Mouse (Mus musculus) ES-E14 (cell line): ENCODE data around the gene Arhgap32. TPM values are rescaled to one million over a fixed set of nuclear protein-coding genes. Genes with fewer than 3 reads are reported as not detected.

ENCODE experiments used
- DNase-seq: peaks from one replicate; pipeline ENCODE4 v3.0.0-alpha.2; 2013; ENCODE audit warnings: low read depth, low spot score
- H3K27ac ChIP-seq: 2 replicates; pipeline ENCODE4 v1.5.1; 2012; ENCODE audit warnings: low read depth, mild to moderate bottlenecking, low read length, moderate library complexity, mixed read lengths; ENCODE audit not compliant: poor library complexity, insufficient read depth, severe bottlenecking
- H3K36me3 ChIP-seq: 2 replicates; pipeline ENCODE4 v1.6.1; 2012; ENCODE audit warnings: mild to moderate bottlenecking, low read length, moderate library complexity, mixed read lengths; ENCODE audit not compliant: control insufficient read depth, poor library complexity, insufficient read depth, severe bottlenecking
- H3K4me1 ChIP-seq, 2 experiments: fragments of 150-350 bp in 1 of 2; sonication (generic) in 1 of 2; 2 replicates each; pipeline ENCODE4 v1.6.1; 2012; ENCODE audit warnings: low read length in 2 of 2, mild to moderate bottlenecking in 1 of 2, mixed read lengths in 1 of 2; ENCODE audit not compliant: control insufficient read depth in 2 of 2, insufficient read depth in 2 of 2, poor library complexity in 1 of 2
- H3K4me3 ChIP-seq, 2 experiments: fragments of 150-350 bp in 1 of 2; sonication (generic) in 1 of 2; 2 replicates each; pipeline ENCODE4 v1.5.1; 2012; ENCODE audit warnings: low read length in 2 of 2, low read depth in 1 of 2, mild to moderate bottlenecking in 1 of 2, mixed read lengths in 1 of 2; ENCODE audit not compliant: insufficient read depth in 1 of 2, poor library complexity in 1 of 2, severe bottlenecking in 1 of 2
- H3K9ac ChIP-seq: 2 replicates; pipeline ENCODE4 v1.6.1; 2012; ENCODE audit warnings: low read depth, mild to moderate bottlenecking, low read length, mixed read lengths; ENCODE audit not compliant: poor library complexity, insufficient read depth, severe bottlenecking
- H3K9me3 ChIP-seq: fragments of 150-350 bp; sonication (generic); 2 replicates; pipeline ENCODE4 v1.6.1; 2012; ENCODE audit warnings: low read depth, mild to moderate bottlenecking, low read length; ENCODE audit not compliant: control insufficient read depth, insufficient read depth
- CHD2 ChIP-seq: IDR thresholded peaks from 2 replicates; pipeline ENCODE4 v1.6.1; 2014; ENCODE audit warnings: mild to moderate bottlenecking, low read depth, low read length, inconsistent platforms
- HCFC1 ChIP-seq: IDR thresholded peaks from 2 replicates; pipeline ENCODE4 v1.6.1; 2012; ENCODE audit warnings: low read length, inconsistent platforms, borderline replicate concordance; ENCODE audit not compliant: insufficient read depth
- MAFK ChIP-seq: IDR thresholded peaks from 2 replicates; pipeline ENCODE4 v1.6.1; 2014; ENCODE audit warnings: mild to moderate bottlenecking, low read depth, low read length, inconsistent platforms; ENCODE audit not compliant: insufficient read depth
- ZC3H11A ChIP-seq: IDR thresholded peaks from 2 replicates; pipeline ENCODE4 v1.6.1; 2012; ENCODE audit warnings: low read depth, mild to moderate bottlenecking, inconsistent platforms, low read length, borderline replicate concordance
- ZNF384 ChIP-seq: IDR thresholded peaks from 2 replicates; pipeline ENCODE4 v1.6.1; 2012; ENCODE audit warnings: low read depth, low read length, inconsistent platforms
- in situ Hi-C, 2 experiments: fragments of 600-800 bp; cut with MboI; formaldehyde crosslinking; loops; one replicate each; pipeline ENCODE4 v1.15.1; 2025; ENCODE audit warnings: low sequenced_read_pairs in 2 of 2, inconsistent platforms in 1 of 2; ENCODE audit not compliant: unreplicated experiment in 2 of 2
- total RNA-seq: library from RNA; depleted of rRNA; stranded (reverse); fragments of 300-350 nt; gene quantifications from 2 replicates; pipeline ENCODE4 v1.2.3, GENCODE M21; 2012

Arhgap32 gene
- total RNA-seq, 1 experiment: 13.9 TPM

DNA sequence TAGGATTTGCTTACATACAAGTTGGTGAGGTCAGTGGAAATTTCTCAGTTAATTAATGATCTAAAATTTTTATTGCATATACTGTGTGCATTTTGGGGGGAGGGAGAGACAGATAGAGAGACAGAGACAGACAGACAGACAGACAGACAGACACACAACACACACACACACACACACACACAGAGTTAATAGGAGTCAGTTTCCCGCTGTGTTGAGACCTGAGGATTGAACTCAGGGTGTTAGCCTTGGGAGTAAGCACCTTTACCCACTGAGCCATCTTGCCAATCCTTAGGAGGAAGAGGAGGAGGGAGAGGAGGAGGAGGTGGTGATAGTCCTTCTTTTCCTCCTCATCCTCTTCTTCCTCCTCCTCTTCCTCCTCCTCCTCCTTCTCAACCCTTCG, 5.6 kb upstream of the Arhgap32 start:
- Histone ChIP-seq H3K9ac (no peak overlapping the region), H3K4me1 (no peaks in the 10 kb centered on the region), H3K4me3 (no peak overlapping the region), H3K9me3 (no peaks in the 10 kb centered on the region), H3K36me3 (no peaks in the 10 kb centered on the region), H3K27ac (no peak overlapping the region)
- in situ Hi-C loops: no loop called here
- no peak for DNase-seq
- no peak for TF ChIP-seq ZNF384
- TF ChIP-seq CHD2: no peak
- TF ChIP-seq MAFK: no peak
- TF ChIP-seq HCFC1: no peak
- no peak for TF ChIP-seq ZC3H11A

DNA sequence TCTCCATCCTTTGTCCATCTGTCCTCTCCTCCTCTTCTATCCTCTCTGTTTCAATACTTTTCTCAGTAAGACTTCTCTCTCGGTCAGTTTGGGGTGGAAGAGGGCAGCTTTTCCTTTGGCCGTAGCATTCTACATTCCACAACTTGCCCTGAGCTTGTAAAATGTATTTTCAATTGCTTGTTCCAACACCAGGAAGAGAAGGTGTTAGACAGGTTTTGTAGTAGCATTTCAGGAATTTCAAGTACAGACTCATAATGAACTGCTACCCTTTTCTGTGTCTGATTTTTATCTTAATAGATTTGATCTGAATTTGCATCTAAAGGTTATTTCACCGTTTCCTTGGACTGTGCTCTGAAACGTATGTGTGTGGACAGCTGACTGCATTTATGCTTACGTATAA, 336 bp downstream of the Arhgap32 start:
- Histone ChIP-seq H3K4me3 (no peak overlapping the region), H3K9me3 (peaks cover 5% of the 10 kb centered on the region; the same call in 1 of the 2 replicates), H3K4me1 (peaks cover 0 to 4% of the 10 kb centered on the region in 2 experiments; a peak in 1 of 4 replicates), H3K9ac (no peak overlapping the region), H3K27ac (no peak overlapping the region), H3K36me3 (peaks cover 2% of the 10 kb centered on the region; the same call in 1 of the 2 replicates)
- DNase-seq: no peak
- TF ChIP-seq CHD2 (no peak), ZNF384 (no peak), MAFK (no peak), HCFC1 (no peak), ZC3H11A (no peak)
- in situ Hi-C loops: no loop called here

DNA sequence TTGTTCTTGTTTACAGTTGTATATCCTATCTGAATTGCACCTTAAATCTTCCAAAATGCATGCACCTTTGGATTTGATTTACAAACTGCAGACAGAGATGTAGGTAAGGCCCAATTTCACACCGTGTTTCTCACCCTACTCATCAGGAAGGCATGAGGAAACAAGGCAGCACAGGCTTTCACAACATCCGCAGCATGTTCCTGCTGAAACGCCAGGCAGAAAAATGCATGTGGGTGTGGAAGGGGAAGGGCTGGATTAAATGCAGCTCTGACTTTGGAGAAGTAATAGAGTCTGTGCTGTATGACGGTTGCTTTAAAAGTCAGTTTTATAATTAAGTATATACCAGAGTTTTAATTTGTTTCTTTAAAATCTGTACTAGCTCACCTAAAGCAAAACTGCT, 1.9 kb downstream of the Arhgap32 start:
- no peak overlapping the region for H3K9ac ChIP-seq
- peaks cover 9% of the 10 kb centered on the region for H3K9me3 ChIP-seq
- peaks cover 0 to 4% of the 10 kb centered on the region in 2 experiments; a peak in 1 of 4 replicates for H3K4me1 ChIP-seq
- H3K36me3 ChIP-seq: peaks cover 2% of the 10 kb centered on the region; the same call in 1 of the 2 replicates
- TF ChIP-seq HCFC1 (no peak), ZC3H11A (no peak), MAFK (no peak), ZNF384 (no peak), CHD2 (no peak)
- H3K4me3 ChIP-seq: no peak overlapping the region
- DNase-seq: no peak
- in situ Hi-C loops: no loop called here
- no peak overlapping the region for H3K27ac ChIP-seq

DNA sequence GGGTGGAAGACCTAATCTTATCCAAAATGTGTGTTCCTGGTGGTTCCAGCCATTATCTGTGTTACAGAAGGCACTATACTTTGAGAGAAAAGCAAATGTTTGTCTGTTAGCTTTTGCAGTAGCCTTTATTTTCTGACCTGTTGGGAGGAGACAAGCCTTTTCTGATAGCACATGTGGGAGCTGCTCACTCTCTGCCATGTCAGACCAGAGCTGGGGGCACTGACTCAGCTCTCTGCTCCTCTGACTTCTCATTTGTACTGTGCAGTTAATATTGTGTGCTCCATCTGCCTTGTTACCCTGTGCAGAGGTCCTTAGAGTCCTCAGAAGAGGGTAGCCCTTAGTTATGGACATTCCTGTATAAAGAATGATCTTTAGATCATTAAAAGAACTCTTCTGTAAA, 2.5 kb downstream of the Arhgap32 start:
- peaks cover 9% of the 10 kb centered on the region for H3K9me3 ChIP-seq
- TF ChIP-seq ZNF384 (no peak), CHD2 (no peak), ZC3H11A (no peak), HCFC1 (no peak), MAFK (no peak)
- peaks cover 2% of the 10 kb centered on the region; the same call in 1 of the 2 replicates for H3K36me3 ChIP-seq
- DNase-seq: no peak
- H3K27ac ChIP-seq: no peak overlapping the region
- in situ Hi-C loops: no loop called here
- no peak overlapping the region for H3K4me3 ChIP-seq
- peaks cover 0 to 4% of the 10 kb centered on the region in 2 experiments; a peak in 1 of 4 replicates for H3K4me1 ChIP-seq
- H3K9ac ChIP-seq: no peak overlapping the region

DNA sequence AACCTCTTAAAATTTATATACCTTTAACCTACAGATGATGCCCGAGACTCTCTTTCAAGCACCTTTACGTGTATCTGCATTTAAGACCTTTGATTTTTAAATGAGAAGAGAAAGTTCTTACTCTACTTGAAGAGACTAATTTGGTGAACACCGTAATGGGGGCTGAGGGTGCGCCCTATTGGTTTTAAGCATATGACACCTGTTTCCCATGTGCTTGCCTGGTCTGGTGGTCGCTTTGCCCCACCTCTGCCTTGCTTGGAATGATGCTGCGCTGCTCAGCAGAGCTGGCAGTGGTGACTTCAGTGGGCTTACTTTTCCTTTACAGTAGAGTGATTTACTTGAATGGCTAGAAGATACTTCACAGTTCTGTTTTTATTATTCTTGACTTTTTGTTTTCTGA, 3.6 kb downstream of the Arhgap32 start:
- peak overlapping the region; percentile 47; the same call in 1 of the 2 replicates for H3K27ac ChIP-seq
- no peak overlapping the region for H3K9ac ChIP-seq
- peaks cover 9% of the 10 kb centered on the region for H3K9me3 ChIP-seq
- H3K4me3 ChIP-seq: no peak overlapping the region
- in situ Hi-C loops: no loop called here
- peaks cover 0 to 4% of the 10 kb centered on the region in 2 experiments; a peak in 1 of 4 replicates for H3K4me1 ChIP-seq
- TF ChIP-seq ZNF384: no peak
- TF ChIP-seq ZC3H11A: no peak
- TF ChIP-seq MAFK: no peak
- TF ChIP-seq CHD2: no peak
- TF ChIP-seq HCFC1: no peak
- DNase-seq: no peak
- H3K36me3 ChIP-seq: peaks cover 2% of the 10 kb centered on the region; the same call in 1 of the 2 replicates
